Mouse (Mus musculus): ENCODE measurements at regions not wholly inside any gene's neighbourhood (a gene's known extent, or its start where the extent isn't known, plus 50 kb on each side); places are given as distances from the start of the nearest gene placed in this dataset.

DNA sequence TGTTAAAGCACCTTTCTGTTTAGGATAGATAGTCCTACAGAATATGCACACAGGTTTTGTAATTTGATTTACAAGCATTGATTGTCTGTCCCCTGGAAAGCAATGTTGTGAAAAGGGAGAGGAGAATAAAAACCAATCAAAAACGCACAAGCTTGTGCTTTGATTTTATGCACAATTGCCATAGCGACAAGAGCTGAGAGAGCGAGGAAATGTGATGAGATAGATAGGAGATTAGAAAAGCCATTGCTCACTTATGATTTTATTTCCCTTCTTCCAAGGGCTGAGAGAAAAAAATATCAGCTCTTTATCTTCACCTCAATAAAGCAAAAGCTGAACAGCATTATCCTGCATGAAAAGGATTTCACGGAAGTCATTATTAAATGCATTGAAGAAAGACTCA lies 133.0 kb upstream of the Nrxn1 start:
- DNase-seq (ENCODE audit: low spot score): no peak

DNA sequence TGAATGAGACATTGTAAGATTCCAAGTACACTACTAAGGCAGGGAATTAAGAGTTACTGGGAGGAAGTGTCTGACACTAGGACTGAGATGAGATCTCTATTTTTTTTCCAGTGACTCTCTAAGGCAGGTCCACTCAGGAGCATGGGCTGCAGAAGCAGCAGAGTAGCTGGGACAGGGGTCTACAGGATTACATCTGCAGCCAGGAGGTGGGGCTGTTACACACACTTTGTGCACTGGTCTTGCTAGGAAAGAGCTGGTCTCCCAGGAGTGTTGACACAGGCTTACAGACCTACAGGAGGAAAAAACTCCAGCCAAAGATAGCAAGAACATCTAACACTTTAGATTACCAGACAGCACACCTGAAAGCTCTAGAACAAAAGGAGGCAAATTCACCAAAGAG lies 123.6 kb upstream of the Nrxn1 start:
- peak; percentile 63 for DNase-seq (ENCODE audit: low spot score)

DNA sequence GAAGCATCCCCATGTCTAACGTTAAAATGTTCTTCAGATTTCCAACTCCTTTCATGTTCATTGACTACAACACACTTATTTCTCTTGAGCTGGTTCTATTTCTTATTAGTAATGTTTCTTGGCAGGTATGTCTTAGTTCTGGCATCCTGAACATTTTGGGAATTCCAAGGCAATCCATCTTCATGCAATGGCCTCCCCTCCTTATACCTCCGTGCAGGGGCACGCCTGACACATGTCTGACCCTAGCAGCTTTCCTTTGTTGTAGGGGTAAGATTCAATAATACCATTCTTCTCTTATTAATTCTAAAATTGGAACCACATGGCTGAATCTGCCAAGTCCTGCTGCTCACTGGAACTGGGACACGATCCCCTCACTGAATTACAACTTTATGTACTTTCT lies 89.7 kb upstream of the Nrxn1 start:
- no peak for DNase-seq (ENCODE audit: low spot score)

DNA sequence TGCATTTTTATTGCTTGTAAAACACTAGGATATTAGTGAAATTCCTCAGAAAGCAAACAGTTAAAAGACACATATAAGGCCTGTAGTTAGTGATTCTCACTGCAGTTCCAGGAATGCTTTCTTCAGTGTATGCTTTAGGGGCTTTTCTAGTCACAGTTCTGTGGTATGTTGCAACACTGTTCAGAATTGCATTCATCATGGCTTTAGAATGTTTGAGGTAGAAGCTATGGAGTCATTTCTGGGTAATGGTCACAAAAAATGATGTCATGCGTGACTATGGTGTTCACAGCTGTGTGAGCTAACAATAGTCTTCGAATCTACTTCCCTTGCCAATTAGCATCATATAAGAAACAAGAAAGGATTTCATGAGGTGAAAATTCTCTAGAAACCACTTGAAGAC lies 69.0 kb upstream of the Nrxn1 start:
- no peak for DNase-seq (ENCODE audit: low spot score)
